Mouse (Mus musculus): ENCODE measurements around the gene Map3k7.

- TF ChIP-seq CTCF (IDR thresholded peaks at IDR 0.05; ENCODE audit: low read depth) (no peak), EP300 (IDR thresholded peaks at IDR 0.05; ENCODE audit: low read depth) (no peak)
These were observed 61.2 kb downstream of the Map3k7 start for GRCm38 (mm10) chr4:32025105-32025504.

Measured in heart, postnatal 0 days (tissue).